Mouse (Mus musculus) midbrain, postnatal 0 days (tissue): ENCODE data around the gene Ddx27. TPM values are rescaled to one million over a fixed set of nuclear protein-coding genes. Genes with fewer than 3 reads are reported as not detected.

Experiments used
- ATAC-seq: fragments of 200-750 bp; cut with Nextera tagmentation; 2 replicates; pipeline ENCODE4 v1.8.0; 2017; ENCODE audit warnings: moderate number of reproducible peaks, mild to moderate bottlenecking, moderate TSS enrichment, moderate library complexity; ENCODE audit not compliant: low FRiP score
- DNase-seq: peaks from one replicate; pipeline ENCODE4 v3.0.0-alpha.2; 2015; ENCODE audit warnings: low spot score
- H3K27ac ChIP-seq: fragments of 300-500 bp; sonication (generic); 2 replicates; pipeline ENCODE4 v1.5.1; 2014; ENCODE audit warnings: low read depth, mild to moderate bottlenecking, low read length, mixed read lengths
- H3K27me3 ChIP-seq: fragments of 300-500 bp; sonication (generic); 2 replicates; pipeline ENCODE4 v1.6.1; 2014; ENCODE audit warnings: low read length, control low read depth, mixed read lengths; ENCODE audit not compliant: insufficient read depth
- H3K36me3 ChIP-seq: fragments of 300-500 bp; sonication (generic); 2 replicates; pipeline ENCODE4 v1.6.1; 2014; ENCODE audit warnings: low read length, control low read depth, mixed read lengths; ENCODE audit not compliant: insufficient read depth
- H3K4me1 ChIP-seq: fragments of 300-500 bp; sonication (generic); 2 replicates; pipeline ENCODE4 v1.6.1; 2014; ENCODE audit warnings: mild to moderate bottlenecking, control low read depth, antibody characterized with exemption, low read length, mixed read lengths; ENCODE audit not compliant: insufficient read depth
- H3K4me2 ChIP-seq: fragments of 300-500 bp; sonication (generic); 2 replicates; pipeline ENCODE4 v1.6.1; 2014; ENCODE audit warnings: low read depth, mild to moderate bottlenecking, low read length, mixed read lengths; ENCODE audit not compliant: poor library complexity, severe bottlenecking
- H3K4me3 ChIP-seq: fragments of 300-500 bp; sonication (generic); 2 replicates; pipeline ENCODE4 v1.5.1; 2014; ENCODE audit warnings: low read depth, mild to moderate bottlenecking, low read length, moderate library complexity
- H3K9ac ChIP-seq: fragments of 300-500 bp; sonication (generic); replicated peaks from 2 replicates; pipeline ENCODE4 v1.6.1; 2014; ENCODE audit warnings: mild to moderate bottlenecking, low read length, moderate library complexity, mixed read lengths; ENCODE audit not compliant: poor library complexity, severe bottlenecking
- H3K9me3 ChIP-seq: fragments of 300-500 bp; sonication (generic); 2 replicates; pipeline ENCODE4 v1.6.1; 2016; ENCODE audit warnings: low read length, control low read depth
- CTCF ChIP-seq: IDR thresholded peaks from 2 replicates; pipeline ENCODE4 v1.5.1; 2016; ENCODE audit warnings: antibody characterized with exemption, mild to moderate bottlenecking
- WGBS: fragments of 180-500 bp; shearing (Covaris S2); extraction: QIAGEN DNeasy Blood & Tissue Kit; methylation state at CpG from one replicate; pipeline ENCODE4 v1.1.7; 2014; 5-methylcytosine and 5-hydroxymethylcytosine counted together
- polyA plus RNA-seq: library from polyadenylated mRNA; unstranded; fragments of >200 nt; fragmentation: Nextera tagmentation; extraction: Ambion mirVana; gene quantifications from 2 replicates; pipeline ENCODE4 v1.2.1, GENCODE M21; 2015
- total RNA-seq: library from RNA; depleted of rRNA; stranded (reverse); fragments of >200 nt; gene quantifications from 2 replicates; pipeline ENCODE4 v1.2.3, GENCODE M21; 2014

Gene Ddx27
- total and polyA plus RNA-seq, 2 experiments from 2014 or later, result 29.5 to 38.6 TPM

DNA sequence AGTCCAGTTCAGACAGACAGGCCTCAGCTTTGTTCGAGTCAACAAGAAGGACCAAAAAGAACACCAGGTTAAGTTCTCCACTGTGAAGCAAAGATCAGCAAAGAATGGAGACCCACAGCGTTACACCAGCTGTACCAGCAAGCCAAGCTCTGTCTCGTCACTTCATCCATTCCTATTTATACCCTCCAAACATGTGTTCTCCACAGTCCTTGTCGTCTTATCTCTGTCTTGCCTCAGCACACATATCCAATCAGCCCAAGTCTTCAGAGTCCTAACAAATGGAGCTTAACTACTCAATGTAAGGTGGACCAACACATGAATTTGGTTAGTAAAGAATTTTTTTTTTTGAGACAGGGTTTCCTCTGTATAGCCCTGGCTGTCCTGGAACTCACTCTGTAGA lies 5.5 kb upstream of the Ddx27 start:
- ATAC-seq (no peak), DNase-seq (no peak)
- Histone ChIP-seq H3K4me1 (no peaks in the 10 kb centered on the region), H3K36me3 (no peaks in the 10 kb centered on the region), H3K27me3 (no peaks in the 10 kb centered on the region), H3K9me3 (no peaks in the 10 kb centered on the region), H3K4me2 (no peak overlapping the region), H3K27ac (no peak overlapping the region), H3K9ac (no peak overlapping the region), H3K4me3 (no peak overlapping the region)
- WGBS, result 67% methylated on average over 4 of the region's 4 CpGs
- TF ChIP-seq CTCF, result no peak

DNA sequence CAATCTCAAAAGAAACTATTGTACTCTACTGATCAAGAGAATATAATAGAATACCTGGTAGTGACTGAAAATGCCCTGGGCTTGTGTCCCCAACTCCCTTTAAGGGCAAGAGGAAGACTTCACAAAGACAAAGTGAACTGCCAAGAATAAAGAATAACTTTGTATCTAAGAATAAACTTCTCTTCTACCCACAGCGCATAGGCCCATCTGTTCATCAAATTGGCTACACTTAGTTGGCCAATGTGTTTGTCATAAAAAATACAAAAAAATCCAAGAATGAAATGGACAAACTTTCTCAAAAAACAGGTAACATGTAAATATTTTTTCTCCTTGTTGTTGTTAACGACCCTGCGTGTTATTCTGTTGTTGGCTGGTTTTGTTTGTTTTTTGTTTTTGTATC lies 4.4 kb upstream of the Ddx27 start:
- 86% methylated on average over 3 of the region's 3 CpGs for WGBS
- ATAC-seq, result no peak

DNA sequence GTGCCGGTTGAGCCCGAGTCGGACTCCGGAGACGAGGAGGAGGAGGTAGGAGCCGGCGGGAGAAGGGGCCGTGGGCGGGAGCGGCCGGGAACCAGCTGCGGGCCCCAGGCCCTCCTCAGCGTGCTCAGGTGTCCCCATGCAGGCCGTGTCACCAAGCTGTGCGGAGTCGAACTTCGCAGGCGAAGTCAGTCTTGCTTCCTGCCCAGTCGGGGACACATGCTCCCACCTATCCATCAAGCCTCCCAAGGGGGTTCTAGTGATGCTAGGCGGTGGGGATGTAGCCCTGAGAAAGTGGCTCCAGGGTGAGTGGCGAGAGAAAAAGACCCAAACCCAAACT lies 357 bp downstream of the Ddx27 start:
- Histone ChIP-seq H3K36me3 (peaks cover 19% of the 10 kb centered on the region), H3K9me3 (no peaks in the 10 kb centered on the region), H3K4me2 (peak overlapping the region; percentile 94), H3K4me1 (peaks cover 9% of the 10 kb centered on the region; the same call in 1 of the 2 replicates), H3K27ac (peak overlapping the region; percentile 71), H3K27me3 (no peaks in the 10 kb centered on the region), H3K4me3 (peak overlapping the region; percentile 88), H3K9ac (peak overlapping the region; percentile 86)
- no peak for TF ChIP-seq CTCF
- ATAC-seq, result peak; percentile 62
- no peak for DNase-seq
- WGBS, result under 1% methylated on average over 21 of the region's 21 CpGs

More for the DNA sequence above, 4.4 kb upstream of the Ddx27 start:
- H3K36me3 ChIP-seq, result no peaks in the 10 kb centered on the region
- DNase-seq, result no peak
- no peaks in the 10 kb centered on the region for H3K27me3 ChIP-seq
- H3K9ac ChIP-seq, result no peak overlapping the region
- no peak for TF ChIP-seq CTCF
- H3K27ac ChIP-seq, result no peak overlapping the region
- H3K4me3 ChIP-seq, result no peak overlapping the region
- H3K4me2 ChIP-seq, result no peak overlapping the region
- no peaks in the 10 kb centered on the region for H3K9me3 ChIP-seq
- peaks cover under 1% of the 10 kb centered on the region; the same call in 1 of the 2 replicates for H3K4me1 ChIP-seq

DNA sequence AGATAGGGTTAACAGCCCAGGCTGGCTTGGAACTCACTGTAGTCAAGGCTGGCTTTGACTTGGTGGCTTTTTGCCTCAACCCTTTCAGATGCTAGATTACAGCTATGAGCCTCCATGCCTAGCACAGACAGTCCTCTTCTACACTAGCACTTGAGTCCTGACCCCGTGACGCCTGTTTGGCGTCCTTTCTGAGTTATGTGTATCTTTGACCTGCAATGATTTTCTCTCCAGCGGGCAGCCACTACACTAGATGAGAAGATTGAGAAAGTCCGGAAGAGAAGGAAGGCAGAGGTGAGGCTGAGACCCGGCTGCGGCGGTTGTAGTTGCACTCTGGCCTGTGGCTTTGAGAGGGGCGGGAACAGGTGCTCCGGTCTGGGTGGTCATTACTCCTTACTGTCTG lies 4.4 kb downstream of the Ddx27 start:
- 96% methylated on average over 10 of the region's 10 CpGs for WGBS

GRCm38 (mm10) chr2:167028553-167028952 lies 13.6 kb downstream of the Ddx27 start:
- H3K4me2 ChIP-seq, result no peak overlapping the region
- H3K27me3 ChIP-seq, result no peaks in the 10 kb centered on the region
- H3K36me3 ChIP-seq, result peaks cover 72% of the 10 kb centered on the region
- DNase-seq, result no peak
- no peaks in the 10 kb centered on the region for H3K4me1 ChIP-seq
- no peak for ATAC-seq
- TF ChIP-seq CTCF, result no peak
- WGBS, result 97% methylated on average over 7 of the region's 7 CpGs
- H3K4me3 ChIP-seq, result no peak overlapping the region
- no peaks in the 10 kb centered on the region for H3K9me3 ChIP-seq
- no peak overlapping the region for H3K9ac ChIP-seq
- H3K27ac ChIP-seq, result no peak overlapping the region

More for the DNA sequence above, 4.4 kb downstream of the Ddx27 start:
- no peak overlapping the region for H3K27ac ChIP-seq
- peaks cover 9% of the 10 kb centered on the region; the same call in 1 of the 2 replicates for H3K4me1 ChIP-seq
- no peak overlapping the region for H3K4me3 ChIP-seq
- H3K4me2 ChIP-seq, result no peak overlapping the region
- ATAC-seq (no peak), DNase-seq (no peak)
- no peak overlapping the region for H3K9ac ChIP-seq
- peaks cover 41% of the 10 kb centered on the region for H3K36me3 ChIP-seq
- H3K9me3 ChIP-seq, result no peaks in the 10 kb centered on the region
- TF ChIP-seq CTCF, result no peak
- no peaks in the 10 kb centered on the region for H3K27me3 ChIP-seq

DNA sequence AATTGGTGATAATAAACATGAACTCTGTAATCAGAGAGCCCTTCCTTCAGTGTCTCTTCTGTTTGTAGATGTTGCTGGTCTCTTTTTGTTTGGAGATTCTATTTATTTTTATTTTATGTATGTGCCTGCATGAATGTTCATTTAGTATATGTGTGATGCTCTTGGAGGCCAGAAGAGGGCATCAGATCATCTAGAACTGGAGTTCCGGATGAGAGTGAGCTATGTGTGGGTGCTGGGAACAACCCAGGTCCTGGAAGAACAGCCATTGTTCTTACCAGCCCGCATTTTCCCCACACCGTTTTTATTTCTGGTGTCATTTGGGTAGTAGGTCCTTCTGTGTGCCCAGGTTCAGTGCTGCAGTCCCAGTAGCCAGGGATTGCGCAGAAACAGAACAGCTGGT lies 15.5 kb downstream of the Ddx27 start:
- no peaks in the 10 kb centered on the region for H3K27me3 ChIP-seq
- peak; percentile 42 for TF ChIP-seq CTCF
- ATAC-seq (no peak), DNase-seq (no peak)
- no peak overlapping the region for H3K4me3 ChIP-seq
- H3K27ac ChIP-seq, result no peak overlapping the region
- peaks cover 77% of the 10 kb centered on the region for H3K36me3 ChIP-seq
- no peak overlapping the region for H3K4me2 ChIP-seq
- 98% methylated on average over 4 of the region's 4 CpGs for WGBS
- no peak overlapping the region for H3K9ac ChIP-seq
- H3K9me3 ChIP-seq, result no peaks in the 10 kb centered on the region
- no peaks in the 10 kb centered on the region for H3K4me1 ChIP-seq
